Mouse (Mus musculus): Measurements from ENCODE around the gene Galnt10. TPM values are rescaled to one million over a fixed set of nuclear protein-coding genes. Genes with fewer than 3 reads are reported as not detected.
A peak's percentile ranks its signal among the peaks of the same experiment; 100 is the strongest.
"Not testable (repeated sequence)": the region's sequence is repeated elsewhere in the genome, so short reads cannot be mapped to it uniquely, and the experiment has no call there.

The Galnt10 gene
- polyA plus RNA-seq, 1 experiment from 2014 or later = 13.9 TPM

- no peak for ATAC-seq (ENCODE audit: insufficient number of reproducible peaks, low FRiP score, low TSS enrichment, low read depth)
- no peak overlapping the region for H3K27ac ChIP-seq (replicated peaks; ENCODE audit: low read depth, low read length)
- 73% methylated on average over 7 of the region's 7 CpGs for WGBS
Observed at GRCm38 (mm10) chr11:57823714-57824113, 178.5 kb downstream of the Galnt10 start.

GRCm38 (mm10) chr11:57825234-57825633 lies 180.0 kb downstream of the Galnt10 start:
- H3K4me2 ChIP-seq (ENCODE audit: low read depth, severe bottlenecking); H3K4me3 ChIP-seq (ENCODE audit: low read depth, low read length); H3K9ac ChIP-seq (ENCODE audit: low read length); ATAC-seq (ENCODE audit: insufficient number of reproducible peaks, low FRiP score, low TSS enrichment, low read depth); H3K36me3 ChIP-seq (ENCODE audit: control insufficient read depth, insufficient read depth, low read length); DNase-seq (ENCODE audit: low spot score); H3K9me3 ChIP-seq (ENCODE audit: control insufficient read depth, low read length); H3K27ac ChIP-seq (replicated peaks; ENCODE audit: low read depth, low read length): not testable (repeated sequence)
- Histone ChIP-seq H3K4me1 (ENCODE audit: control insufficient read depth, insufficient read depth, low read length) (peaks cover 18% of the 10 kb centered on the region), H3K27me3 (ENCODE audit: control insufficient read depth, insufficient read depth, low read length) (peaks cover 34% of the 10 kb centered on the region)
- 63% methylated on average over 11 of the region's 11 CpGs for WGBS

More at GRCm38 (mm10) chr11:57823714-57824113, 178.5 kb downstream of the Galnt10 start:
- DNase-seq (ENCODE audit: low spot score) = no peak
- peaks cover 16% of the 10 kb centered on the region for H3K4me1 ChIP-seq (ENCODE audit: control insufficient read depth, insufficient read depth, low read length)
- H3K4me3 ChIP-seq (ENCODE audit: low read depth, low read length) = no peak overlapping the region
- no peaks in the 10 kb centered on the region for H3K9me3 ChIP-seq (ENCODE audit: control insufficient read depth, low read length)
- peaks cover 19% of the 10 kb centered on the region for H3K27me3 ChIP-seq (ENCODE audit: control insufficient read depth, insufficient read depth, low read length)
- no peaks in the 10 kb centered on the region for H3K36me3 ChIP-seq (ENCODE audit: control insufficient read depth, insufficient read depth, low read length)
- no peak overlapping the region for H3K9ac ChIP-seq (ENCODE audit: low read length)
- no peak overlapping the region for H3K4me2 ChIP-seq (ENCODE audit: low read depth, severe bottlenecking)

GRCm38 (mm10) chr11:57827048-57827914 lies 182.0 kb downstream of the Galnt10 start:
- Histone ChIP-seq H3K9ac (ENCODE audit: low read length) (peak overlapping the region; percentile 40; the same call in 1 of the 2 replicates), H3K27ac (replicated peaks; ENCODE audit: low read depth, low read length) (no peak overlapping the region), H3K4me3 (ENCODE audit: low read depth, low read length) (peak overlapping the region; percentile 28), H3K27me3 (ENCODE audit: control insufficient read depth, insufficient read depth, low read length) (peaks cover 53% of the 10 kb centered on the region), H3K4me2 (ENCODE audit: low read depth, severe bottlenecking) (peak overlapping the region; percentile 58), H3K36me3 (ENCODE audit: control insufficient read depth, insufficient read depth, low read length) (no peaks in the 10 kb centered on the region), H3K9me3 (ENCODE audit: control insufficient read depth, low read length) (no peaks in the 10 kb centered on the region), H3K4me1 (ENCODE audit: control insufficient read depth, insufficient read depth, low read length) (peaks cover 22% of the 10 kb centered on the region)
- peak; percentile 83 for DNase-seq (ENCODE audit: low spot score)
- under 1% methylated on average over 40 of the region's 41 CpGs for WGBS
- ATAC-seq (ENCODE audit: insufficient number of reproducible peaks, low FRiP score, low TSS enrichment, low read depth) = 0 out of 2 replicates have a peak, but pooled peaks have one; percentile 54

GRCm38 (mm10) chr11:57827915-57828545 lies 182.8 kb downstream of the Galnt10 start:
- Histone ChIP-seq H3K9ac (ENCODE audit: low read length) (peak overlapping the region; percentile 40; the same call in 1 of the 2 replicates), H3K9me3 (ENCODE audit: control insufficient read depth, low read length) (no peaks in the 10 kb centered on the region), H3K4me3 (ENCODE audit: low read depth, low read length) (peak overlapping the region; percentile 28), H3K4me2 (ENCODE audit: low read depth, severe bottlenecking) (peak overlapping the region; percentile 58), H3K27me3 (ENCODE audit: control insufficient read depth, insufficient read depth, low read length) (peaks cover 61% of the 10 kb centered on the region), H3K4me1 (ENCODE audit: control insufficient read depth, insufficient read depth, low read length) (peaks cover 29% of the 10 kb centered on the region), H3K27ac (replicated peaks; ENCODE audit: low read depth, low read length) (no peak overlapping the region), H3K36me3 (ENCODE audit: control insufficient read depth, insufficient read depth, low read length) (no peaks in the 10 kb centered on the region)
- DNase-seq (ENCODE audit: low spot score) (peak; percentile 80), ATAC-seq (ENCODE audit: insufficient number of reproducible peaks, low FRiP score, low TSS enrichment, low read depth) (no peak)
- under 1% methylated on average over 33 of the region's 33 CpGs for whole genome bisulfite sequencing

GRCm38 (mm10) chr11:57828955-57829870 lies 184.0 kb downstream of the Galnt10 start:
- ATAC-seq (ENCODE audit: insufficient number of reproducible peaks, low FRiP score, low TSS enrichment, low read depth) (no peak), DNase-seq (ENCODE audit: low spot score) (peak; percentile 73)
- Histone ChIP-seq H3K27me3 (ENCODE audit: control insufficient read depth, insufficient read depth, low read length) (peaks cover 72% of the 10 kb centered on the region), H3K4me3 (ENCODE audit: low read depth, low read length) (peak overlapping the region; percentile 21), H3K4me2 (ENCODE audit: low read depth, severe bottlenecking) (peak overlapping the region; percentile 42), H3K9me3 (ENCODE audit: control insufficient read depth, low read length) (no peaks in the 10 kb centered on the region), H3K36me3 (ENCODE audit: control insufficient read depth, insufficient read depth, low read length) (no peaks in the 10 kb centered on the region), H3K9ac (ENCODE audit: low read length) (no peak overlapping the region), H3K27ac (replicated peaks; ENCODE audit: low read depth, low read length) (no peak overlapping the region), H3K4me1 (ENCODE audit: control insufficient read depth, insufficient read depth, low read length) (peaks cover 35% of the 10 kb centered on the region)
- WGBS = 2% methylated on average over 53 of the region's 53 CpGs

GRCm38 (mm10) chr11:57829871-57830775 lies 184.9 kb downstream of the Galnt10 start:
- ATAC-seq (ENCODE audit: insufficient number of reproducible peaks, low FRiP score, low TSS enrichment, low read depth) (no peak), DNase-seq (ENCODE audit: low spot score) (peak; percentile 64)
- WGBS = 15% methylated on average over 17 of the region's 17 CpGs
- Histone ChIP-seq H3K27me3 (ENCODE audit: control insufficient read depth, insufficient read depth, low read length) (peaks cover 79% of the 10 kb centered on the region), H3K27ac (replicated peaks; ENCODE audit: low read depth, low read length) (no peak overlapping the region), H3K36me3 (ENCODE audit: control insufficient read depth, insufficient read depth, low read length) (no peaks in the 10 kb centered on the region), H3K4me3 (ENCODE audit: low read depth, low read length) (peak overlapping the region; percentile 21), H3K4me2 (ENCODE audit: low read depth, severe bottlenecking) (peak overlapping the region; percentile 42; the same call in 1 of the 2 replicates), H3K4me1 (ENCODE audit: control insufficient read depth, insufficient read depth, low read length) (peaks cover 30% of the 10 kb centered on the region), H3K9me3 (ENCODE audit: control insufficient read depth, low read length) (no peaks in the 10 kb centered on the region), H3K9ac (ENCODE audit: low read length) (no peak overlapping the region)

- peak overlapping the region; percentile 23; the same call in 1 of the 2 replicates for H3K9ac ChIP-seq (ENCODE audit: low read length)
Observed at GRCm38 (mm10) chr11:57831281-57831781, 186.1 kb downstream of the Galnt10 start.

More at GRCm38 (mm10) chr11:57831281-57831781, 186.1 kb downstream of the Galnt10 start:
- peaks cover 30% of the 10 kb centered on the region for H3K4me1 ChIP-seq (ENCODE audit: control insufficient read depth, insufficient read depth, low read length)
- H3K9me3 ChIP-seq (ENCODE audit: control insufficient read depth, low read length) = no peaks in the 10 kb centered on the region
- H3K27ac ChIP-seq (replicated peaks; ENCODE audit: low read depth, low read length) = no peak overlapping the region
- DNase-seq (ENCODE audit: low spot score) (peak; percentile 72), ATAC-seq (ENCODE audit: insufficient number of reproducible peaks, low FRiP score, low TSS enrichment, low read depth) (no peak)
- H3K4me2 ChIP-seq (ENCODE audit: low read depth, severe bottlenecking) = peak overlapping the region; percentile 37
- H3K36me3 ChIP-seq (ENCODE audit: control insufficient read depth, insufficient read depth, low read length) = no peaks in the 10 kb centered on the region
- H3K4me3 ChIP-seq (ENCODE audit: low read depth, low read length) = peak overlapping the region; percentile 21
- peaks cover 91% of the 10 kb centered on the region for H3K27me3 ChIP-seq (ENCODE audit: control insufficient read depth, insufficient read depth, low read length)
- WGBS = under 1% methylated on average over 31 of the region's 31 CpGs
